Mouse (Mus musculus): ENCODE results near the gene Rbms3.

Rbms3 gene

DNA sequence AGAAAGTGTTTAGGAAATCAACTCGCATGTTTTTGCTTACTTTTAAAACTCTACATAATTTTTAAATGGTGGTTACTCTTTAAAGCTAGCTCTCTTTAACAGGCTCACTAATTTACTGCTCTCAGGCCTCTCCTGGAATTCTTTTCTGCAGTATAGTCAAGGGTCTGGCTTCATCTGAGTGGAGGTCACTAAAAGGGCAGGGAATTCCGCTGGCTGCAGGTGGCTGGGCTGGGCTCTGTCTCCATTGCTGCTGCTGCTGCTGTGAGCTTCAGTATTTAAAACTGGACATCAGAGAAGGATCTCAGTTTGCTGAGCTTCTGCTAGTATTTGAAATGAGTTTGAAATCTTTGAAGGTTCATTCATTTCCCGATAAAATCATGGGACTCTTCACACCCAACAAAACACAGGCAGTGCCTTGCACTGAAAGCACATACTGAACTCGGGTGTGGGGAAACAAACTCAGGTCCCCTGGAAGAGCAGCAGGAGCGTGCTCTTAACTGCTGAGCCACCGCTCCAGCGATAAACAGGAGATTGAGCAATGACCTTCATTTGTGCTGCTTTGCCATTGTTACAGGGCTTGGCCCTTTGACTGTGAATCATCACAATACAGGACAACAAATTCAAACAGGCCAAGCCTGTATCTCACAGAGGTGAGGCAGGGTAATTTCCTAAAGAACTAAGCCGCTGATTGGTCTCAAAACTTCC lies 990.0 kb downstream of the Rbms3 start:
- no peak for DNase-seq (ENCODE audit: low read depth)

DNA sequence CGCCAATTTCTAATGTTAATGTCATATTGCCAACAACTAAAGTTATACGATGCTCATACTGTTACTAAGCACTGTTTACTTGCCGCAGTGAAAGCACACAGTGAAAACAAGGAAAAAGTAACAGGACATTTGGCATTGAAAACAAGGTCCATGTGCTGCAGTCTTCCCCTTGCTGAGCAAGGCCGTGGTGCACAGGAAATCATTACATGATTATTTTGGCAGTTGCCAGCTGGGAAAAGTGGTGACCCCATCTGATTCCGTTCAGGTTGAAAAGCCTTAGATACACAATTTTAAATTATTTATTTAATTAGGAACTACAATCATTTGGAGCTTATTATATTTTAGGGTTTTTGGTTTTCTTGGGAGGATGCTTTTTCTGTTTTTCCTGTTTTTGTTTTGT lies 995.9 kb downstream of the Rbms3 start:
- no peak for DNase-seq (ENCODE audit: low read depth)

DNA sequence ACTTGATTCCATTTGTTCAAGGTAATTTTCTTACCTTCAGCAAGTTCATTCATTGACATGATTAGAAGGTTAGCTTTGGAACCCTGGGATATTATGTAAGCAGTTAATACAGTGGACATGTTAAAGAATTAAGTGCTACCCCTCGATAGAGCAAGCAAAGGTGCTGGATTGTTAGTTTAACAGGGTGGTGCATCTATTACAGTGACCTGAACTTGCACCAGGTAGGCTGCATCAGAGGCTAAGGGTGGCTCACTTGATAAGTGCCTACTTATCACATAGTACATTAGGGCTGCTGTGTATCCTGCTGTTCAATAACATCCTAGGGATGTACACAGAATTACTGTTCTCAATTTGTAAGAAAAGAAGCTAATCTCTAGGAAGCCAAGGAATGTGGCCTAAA lies 996.6 kb downstream of the Rbms3 start:
- no peak for DNase-seq (ENCODE audit: low read depth)

DNA sequence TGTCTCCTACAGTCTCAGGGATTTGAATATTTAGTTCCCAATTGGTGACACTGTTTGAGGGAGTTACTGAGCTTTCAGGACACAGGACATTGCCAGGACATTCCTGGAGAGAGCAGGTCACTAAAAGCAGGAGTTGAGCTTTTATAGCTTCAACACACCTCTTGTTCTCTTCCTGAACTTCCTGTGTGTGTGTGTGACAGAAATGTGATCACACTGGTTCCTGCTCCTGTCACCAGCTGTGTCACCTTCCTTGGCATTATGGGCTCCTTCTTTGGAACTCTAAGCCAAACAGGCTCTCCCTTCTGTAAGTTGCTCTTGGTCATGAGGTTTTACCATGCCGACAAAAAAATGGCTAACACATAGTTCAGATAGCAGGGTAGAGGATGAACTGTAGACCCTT lies 997.9 kb downstream of the Rbms3 start:
- DNase-seq (ENCODE audit: low read depth) = no peak

DNA sequence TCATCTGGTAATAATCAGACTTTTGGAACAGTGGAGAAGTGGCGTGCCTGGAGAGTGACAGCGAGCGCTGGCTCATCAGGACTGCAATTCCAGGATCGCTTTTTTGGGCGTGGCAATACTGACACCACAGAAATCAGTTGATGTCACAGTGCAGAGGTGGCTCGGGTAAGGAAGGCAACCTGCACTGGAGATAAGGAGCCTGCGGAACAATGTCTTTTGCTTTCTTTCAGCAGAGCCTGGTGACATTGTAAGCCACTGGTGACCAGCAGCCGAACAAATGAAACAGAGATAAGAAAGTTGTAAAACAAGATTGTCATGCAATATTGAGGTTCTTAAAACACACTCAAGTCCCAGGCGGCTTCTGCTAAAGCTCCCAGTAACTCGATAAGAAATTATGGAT lies 998.9 kb downstream of the Rbms3 start:
- DNase-seq (ENCODE audit: low read depth) = peak; percentile 48

DNA sequence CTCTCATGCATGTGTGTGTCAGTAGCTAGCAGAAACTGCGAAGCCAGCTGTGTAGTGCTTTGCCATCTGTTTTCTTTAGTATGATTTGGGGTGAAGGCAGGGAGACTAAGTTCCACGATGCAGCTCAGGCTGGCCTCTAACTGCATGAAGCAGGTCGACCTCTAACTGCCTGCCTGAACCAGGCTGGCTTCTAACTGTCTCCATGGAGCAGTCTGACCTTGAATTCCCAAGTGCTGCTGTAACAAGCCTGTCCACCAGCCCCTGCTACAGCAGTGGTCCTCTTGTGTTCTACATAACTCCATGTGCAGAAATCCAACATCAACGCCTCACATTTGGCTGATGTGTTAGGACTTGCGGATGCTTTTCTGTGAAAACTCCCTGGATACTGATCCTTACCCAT lies 1009.3 kb downstream of the Rbms3 start:
- DNase-seq (ENCODE audit: low read depth) = no peak

DNA sequence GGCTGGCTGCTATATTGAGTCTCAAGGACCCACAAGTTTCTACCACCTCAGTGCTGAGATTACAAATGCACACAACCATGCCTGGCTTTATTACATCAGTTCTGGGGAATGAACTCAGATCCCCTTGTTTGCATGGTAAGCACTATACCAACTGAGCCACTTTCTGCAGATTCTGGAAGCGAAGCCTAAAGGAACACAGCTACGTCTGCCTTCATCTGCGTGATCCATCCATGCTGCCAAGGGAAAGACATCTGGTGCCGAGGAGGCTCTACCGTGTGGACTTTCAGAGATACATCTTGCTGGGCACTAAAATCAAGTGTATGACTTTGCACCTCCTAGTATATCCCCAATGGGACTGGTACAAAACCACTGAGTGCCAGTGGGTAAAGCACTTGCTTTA lies 1010.8 kb downstream of the Rbms3 start:
- no peak for DNase-seq (ENCODE audit: low read depth)

DNA sequence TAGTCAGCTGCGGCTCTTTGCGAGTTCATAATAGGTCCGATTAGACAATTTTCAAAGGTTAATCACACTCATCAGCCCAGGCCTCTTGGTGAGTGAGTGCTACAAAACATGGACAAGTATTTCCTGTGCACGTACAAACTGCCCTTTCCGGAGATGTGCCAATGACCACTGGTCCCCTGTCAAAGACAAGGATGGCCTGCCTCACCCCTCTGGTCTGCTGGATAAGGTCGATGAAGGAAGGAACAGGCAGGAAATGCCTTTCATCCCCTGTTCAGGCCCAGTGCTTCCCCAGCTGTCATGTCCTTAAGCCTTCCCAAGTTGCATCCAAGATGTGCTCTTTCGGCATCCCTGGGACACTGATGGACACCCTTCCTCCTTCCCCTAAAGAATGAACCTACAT lies 1016.4 kb downstream of the Rbms3 start:
- DNase-seq (ENCODE audit: low read depth) = no peak

DNA sequence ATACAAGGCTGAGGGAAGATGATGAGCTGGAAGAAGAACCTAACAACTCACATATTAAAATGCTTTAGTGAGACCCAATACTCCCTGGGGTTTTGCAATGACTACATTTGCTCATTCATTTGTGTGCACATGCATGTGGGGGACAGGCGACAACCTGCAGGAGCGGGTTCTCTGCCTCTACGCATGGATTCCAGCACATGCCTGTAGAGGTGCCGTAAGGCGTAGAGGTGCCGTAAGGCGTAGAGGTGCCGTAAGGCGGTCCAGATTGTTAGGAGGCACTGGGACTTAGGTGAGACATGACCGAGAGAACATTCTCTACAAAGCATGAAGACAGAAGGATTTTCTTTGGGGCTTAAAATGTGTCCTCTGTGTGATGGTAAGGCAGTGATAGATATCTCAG lies 1033.7 kb downstream of the Rbms3 start:
- no peak for DNase-seq (ENCODE audit: low read depth)

DNA sequence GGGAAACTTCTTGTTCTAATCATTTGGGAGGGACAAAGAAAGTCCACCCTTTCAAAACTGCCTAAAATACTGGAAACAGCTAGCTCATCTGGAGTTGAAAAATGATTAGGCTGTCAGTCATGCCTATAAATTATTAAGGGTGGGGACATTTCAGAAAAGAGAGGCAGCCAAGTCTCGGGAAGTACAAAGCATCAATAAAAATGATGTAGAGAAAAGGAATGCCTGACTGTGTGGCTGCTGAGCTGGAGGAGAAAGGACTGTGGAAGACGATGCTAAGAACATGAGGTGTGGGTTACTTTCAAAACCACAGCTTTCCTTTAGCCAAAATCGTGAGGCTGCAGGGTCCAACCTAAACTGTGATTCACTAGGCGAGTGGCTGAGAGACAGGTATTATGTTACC lies 1037.2 kb downstream of the Rbms3 start:
- peak; percentile 65 for DNase-seq (ENCODE audit: low read depth)

DNA sequence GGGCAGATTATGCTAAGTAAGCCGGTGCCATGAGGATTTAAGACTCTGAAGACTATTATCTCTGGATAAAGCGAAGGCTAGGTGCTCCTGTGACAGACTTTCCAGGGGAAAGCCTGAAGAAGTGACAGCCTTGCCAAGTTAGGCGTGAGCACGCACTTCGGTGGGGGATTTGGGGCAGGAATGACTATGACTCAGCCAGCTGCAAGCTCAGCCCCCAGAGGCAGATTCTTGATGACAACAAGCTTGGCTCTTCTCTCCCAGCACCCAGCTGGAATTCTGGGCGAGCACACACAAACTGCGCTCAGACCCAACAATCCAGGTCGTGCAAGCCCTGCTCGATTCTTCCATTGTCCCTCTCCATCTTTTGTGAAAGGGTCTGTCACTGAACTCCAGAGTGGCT lies 1038.6 kb downstream of the Rbms3 start:
- peak; percentile 75 for DNase-seq (ENCODE audit: low read depth)

DNA sequence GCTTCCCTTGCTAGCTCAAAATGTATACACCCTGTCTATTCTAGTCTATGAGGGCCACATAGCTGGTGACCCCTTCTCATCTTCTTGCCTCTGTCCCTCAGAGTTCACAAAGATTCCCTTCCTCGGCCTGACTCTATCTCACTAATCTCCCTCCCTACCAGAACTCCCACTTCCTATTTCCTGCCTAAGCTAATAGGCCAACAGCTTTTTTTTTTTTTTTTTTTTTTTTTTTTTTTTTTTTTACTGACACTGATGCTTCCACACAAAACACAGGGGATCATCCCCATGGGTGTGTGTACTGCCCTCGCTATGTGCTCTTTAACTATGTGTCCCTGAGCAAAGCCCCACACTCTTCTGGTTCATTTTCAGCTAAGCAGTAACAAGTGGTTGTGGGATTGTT lies 1060.0 kb downstream of the Rbms3 start:
- DNase-seq (ENCODE audit: low read depth) = no peak

DNA sequence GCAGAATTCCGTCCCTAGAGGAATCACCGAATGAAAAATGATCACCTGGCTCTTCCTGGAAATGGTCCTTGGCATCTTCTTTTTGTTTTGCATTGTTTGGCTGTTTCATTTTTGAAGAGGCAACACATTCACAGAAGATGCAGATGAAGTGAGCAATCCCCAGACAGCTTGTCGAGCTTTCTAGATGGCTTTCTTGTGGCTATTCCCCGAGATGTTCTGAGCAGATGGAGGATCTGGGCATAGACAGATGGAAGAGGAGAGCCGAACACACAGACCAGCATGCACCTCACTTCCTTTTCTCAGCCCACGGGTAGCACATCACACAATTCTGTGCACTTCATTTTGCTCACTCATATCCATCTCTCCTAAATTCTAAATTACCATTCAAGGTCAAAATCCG lies 1063.0 kb downstream of the Rbms3 start:
- DNase-seq (ENCODE audit: low read depth) = no peak

DNA sequence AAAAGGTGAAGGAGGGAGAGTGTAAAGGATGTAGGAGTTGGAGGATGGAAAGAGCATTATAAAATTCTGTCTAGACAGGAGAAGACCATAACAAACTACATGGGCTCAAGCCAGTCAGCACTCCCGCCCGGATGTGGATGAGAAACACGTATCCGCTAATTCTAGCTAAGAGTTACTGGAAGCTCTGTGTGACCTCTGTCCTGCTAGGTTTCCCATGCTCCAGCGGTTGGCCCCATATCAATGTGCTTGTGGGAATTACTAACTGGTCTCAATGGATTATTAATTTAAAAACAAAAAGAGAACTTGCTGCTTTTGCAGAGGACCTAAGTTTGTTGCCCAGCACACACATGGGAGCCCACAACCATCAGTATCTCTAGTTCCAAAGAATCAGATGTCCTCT lies 1071.9 kb downstream of the Rbms3 start:
- no peak for DNase-seq (ENCODE audit: low read depth)

DNA sequence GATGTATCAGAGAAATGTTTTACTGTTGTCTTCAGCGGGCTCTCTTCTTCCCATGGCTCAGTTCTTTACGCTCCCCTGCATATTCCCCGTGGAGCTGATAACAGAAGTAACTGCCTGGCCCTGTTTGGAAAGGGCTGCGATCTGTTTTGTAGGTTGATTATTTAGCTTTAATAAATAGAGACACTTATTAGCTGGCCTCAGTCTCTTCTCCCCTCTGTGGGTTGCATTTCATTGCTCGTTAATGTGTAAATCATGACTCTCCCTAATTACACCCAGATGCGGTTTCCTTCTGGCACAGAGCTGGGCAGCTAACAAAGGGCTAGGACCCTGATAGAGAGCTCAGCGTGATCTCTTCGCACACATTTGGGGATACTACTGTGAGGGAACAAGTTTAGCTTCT lies 1073.1 kb downstream of the Rbms3 start:
- no peak for DNase-seq (ENCODE audit: low read depth)

DNA sequence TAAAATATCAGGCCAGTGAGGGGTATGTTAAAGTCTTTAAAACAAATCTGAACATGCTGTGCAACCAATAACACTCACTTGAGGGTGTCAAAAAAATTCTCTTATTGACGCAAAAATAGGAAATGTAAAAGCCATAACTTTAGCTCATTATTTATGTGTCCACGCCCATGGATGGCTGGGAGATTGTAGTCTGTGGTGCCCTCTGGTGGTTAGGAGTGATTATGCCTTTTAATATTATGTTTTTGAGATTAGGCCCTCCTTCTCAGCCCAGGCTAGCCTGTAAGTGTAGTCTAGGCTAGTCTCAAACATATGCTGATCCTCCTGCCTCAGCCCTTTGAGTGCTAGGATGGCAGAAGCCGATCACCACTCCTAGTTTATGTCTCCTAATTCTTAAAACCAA lies 1076.5 kb downstream of the Rbms3 start:
- peak; percentile 45 for DNase-seq (ENCODE audit: low read depth)

DNA sequence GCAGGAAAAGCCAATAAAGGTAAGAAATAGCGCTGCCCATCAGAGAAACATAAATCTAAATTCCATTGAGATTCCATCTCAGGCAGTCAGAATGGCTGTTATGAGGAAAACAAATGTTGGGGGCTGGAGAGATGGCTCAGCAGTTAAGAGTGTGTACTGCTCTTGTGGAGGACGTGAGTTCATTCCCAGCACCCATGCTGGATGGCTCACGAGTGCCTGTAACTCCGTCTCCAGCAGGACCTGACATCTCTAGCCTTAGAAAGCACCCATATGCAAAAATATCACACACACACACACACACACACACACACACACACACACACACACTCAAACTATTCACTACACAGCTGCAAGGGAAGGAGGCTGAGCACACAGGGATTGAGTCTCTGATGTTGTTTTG lies 1083.6 kb downstream of the Rbms3 start:
- DNase-seq (ENCODE audit: low read depth) = no peak

DNA sequence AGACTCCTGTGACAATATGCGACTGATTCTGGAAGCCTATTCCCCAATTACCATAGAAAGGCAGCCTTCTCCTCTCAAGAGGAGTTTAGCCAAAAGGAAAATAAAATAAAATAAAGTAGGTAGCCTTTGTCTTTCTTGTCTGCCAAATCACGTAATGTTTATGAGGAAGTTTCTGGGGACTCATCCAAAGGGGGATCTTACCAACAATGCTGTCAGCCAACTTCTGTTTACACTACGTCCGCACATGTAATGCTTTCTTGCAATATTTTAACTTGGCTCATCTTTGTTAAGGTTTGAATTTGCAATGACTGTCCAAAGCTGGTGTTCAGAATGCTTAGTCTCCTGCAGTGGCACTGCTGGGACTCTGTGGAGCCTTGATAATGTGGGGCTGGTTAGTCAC lies 1086.9 kb downstream of the Rbms3 start:
- no peak for DNase-seq (ENCODE audit: low read depth)

DNA sequence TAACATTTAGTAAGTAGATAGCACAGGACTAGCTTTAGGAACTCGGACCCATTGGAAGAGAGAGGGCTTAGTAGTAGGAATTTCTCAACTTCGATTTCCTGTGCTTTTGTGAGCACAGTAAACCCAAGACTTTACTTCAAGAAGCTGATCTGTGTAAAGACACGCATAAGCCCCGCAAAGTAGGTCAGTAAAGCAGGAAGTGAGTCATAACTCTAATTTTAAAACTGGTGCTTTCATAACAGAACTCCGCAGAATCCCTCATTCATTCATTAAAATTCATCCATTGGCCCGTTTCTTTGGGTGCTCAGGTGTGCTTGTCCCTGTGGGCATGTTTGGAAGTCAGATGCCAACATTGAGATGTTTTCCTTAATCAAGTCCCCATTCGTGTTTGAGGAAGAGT lies 1087.7 kb downstream of the Rbms3 start:
- DNase-seq (ENCODE audit: low read depth) = no peak

DNA sequence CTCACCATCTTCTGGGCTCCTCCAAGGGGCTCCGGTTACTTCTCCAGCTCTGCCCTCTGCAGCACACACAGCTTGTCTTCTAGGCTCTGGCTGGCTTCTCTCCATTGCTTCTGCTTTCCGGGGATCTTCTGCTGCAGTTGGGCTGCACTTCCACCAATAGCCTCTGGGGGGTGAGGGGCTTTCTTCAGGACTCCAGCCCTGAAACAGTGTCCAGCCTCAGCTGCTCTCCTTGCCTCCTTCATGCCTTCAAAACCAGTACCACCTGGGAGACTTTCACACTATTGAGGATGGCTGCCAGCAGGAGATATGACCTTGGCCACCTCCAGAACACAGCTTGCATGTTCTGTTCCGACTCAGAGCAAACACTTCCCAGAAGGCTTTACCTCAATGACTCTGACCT lies 1094.0 kb downstream of the Rbms3 start:
- DNase-seq (ENCODE audit: low read depth) = peak; percentile 38

DNA sequence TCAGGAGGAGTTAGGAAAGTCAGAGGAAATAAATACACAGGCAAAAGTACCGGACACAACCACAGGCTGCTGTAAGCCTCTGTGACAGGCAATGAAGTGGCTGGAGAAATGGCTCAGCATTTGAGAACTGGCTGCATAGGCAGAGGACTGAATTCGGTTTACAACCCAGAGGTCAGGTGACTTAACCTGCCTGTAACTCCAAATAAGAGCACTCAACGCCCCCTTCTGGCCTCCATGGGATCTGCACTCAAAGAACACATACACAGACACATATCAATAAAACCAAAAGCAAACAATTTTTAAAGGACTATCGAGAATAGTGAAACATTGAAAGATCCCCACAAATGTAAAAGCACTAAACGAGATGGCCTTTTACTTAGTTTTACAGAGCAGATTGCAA lies 1096.3 kb downstream of the Rbms3 start:
- DNase-seq (ENCODE audit: low read depth) = no peak

DNA sequence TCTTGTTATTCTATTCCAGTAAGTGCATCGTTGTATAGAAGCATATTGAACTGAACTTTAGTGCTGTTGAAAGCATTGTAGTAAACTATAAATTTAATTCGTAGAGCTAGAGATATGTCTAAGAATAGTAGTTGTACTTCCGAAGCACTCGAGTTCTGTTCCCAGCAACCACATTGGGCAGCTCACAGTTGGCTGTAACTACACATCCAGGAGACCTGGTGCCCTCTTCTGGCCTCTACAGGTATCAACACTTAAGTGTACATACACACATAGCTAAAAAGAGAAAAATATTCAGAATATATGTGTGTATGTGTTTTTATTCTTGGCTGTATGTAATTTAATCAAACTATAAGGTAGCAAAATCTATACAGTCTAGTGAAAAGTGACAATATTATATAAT lies 1098.6 kb downstream of the Rbms3 start:
- no peak for DNase-seq (ENCODE audit: low read depth)

DNA sequence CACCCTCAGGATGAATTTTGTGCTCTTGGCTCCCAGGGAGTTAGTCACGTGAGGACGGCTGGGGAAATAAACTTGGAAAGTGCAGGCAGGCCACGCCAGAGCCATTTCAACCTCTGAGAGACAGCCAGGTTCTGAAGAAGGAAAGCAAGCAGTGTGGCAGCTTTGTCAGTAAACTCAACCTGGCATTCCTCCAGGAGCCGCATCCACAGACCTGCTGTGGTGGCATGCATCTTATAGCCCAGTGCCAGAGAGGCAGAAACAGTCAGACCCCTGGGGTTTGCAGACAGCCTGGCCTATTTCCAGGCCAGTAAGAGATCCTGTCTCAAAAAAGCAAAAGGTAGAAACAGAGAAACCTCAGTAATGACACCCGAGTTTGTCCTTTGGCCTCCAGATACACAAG lies 1105.3 kb downstream of the Rbms3 start:
- peak; percentile 5 for DNase-seq (ENCODE audit: low read depth)
